Mouse (Mus musculus): ENCODE measurements around the gene Zfp652.

Zfp652 gene

GRCm38 (mm10) chr11:95833006-95833570 is 120.6 kb downstream of the Zfp652 start:
- DNase-seq, result peak in 1 of 2 experiments; percentile 29

GRCm38 (mm10) chr11:95833631-95834142 is 121.2 kb downstream of the Zfp652 start:
- DNase-seq, result peak in 1 of 2 experiments; percentile 44

- DNase-seq, result peak; percentile 54 to 79
Observed at GRCm38 (mm10) chr11:95834143-95834667, 121.7 kb downstream of the Zfp652 start.

- peak in 1 of 2 experiments; percentile 59 for DNase-seq
Observed at GRCm38 (mm10) chr11:95834742-95835710, 122.6 kb downstream of the Zfp652 start.

GRCm38 (mm10) chr11:95835832-95836231 is 123.4 kb downstream of the Zfp652 start:
- DNase-seq, result no peak

GRCm38 (mm10) chr11:95836433-95836832 is 124.0 kb downstream of the Zfp652 start:
- peak in 1 of 2 experiments; percentile 61 for DNase-seq

GRCm38 (mm10) chr11:95837059-95837458 is 124.6 kb downstream of the Zfp652 start, which contains the start of gene Gngt2:
Gngt2 (plus strand) TSS chr11:95837216.
- peak; percentile 95 to 98 for DNase-seq

GRCm38 (mm10) chr11:95838598-95838997 is 126.1 kb downstream of the Zfp652 start:
- DNase-seq, result peak in 1 of 2 experiments; percentile 22

GRCm38 (mm10) chr11:95838999-95839868 is 126.8 kb downstream of the Zfp652 start:
- DNase-seq, result peak in 1 of 2 experiments; percentile 30

GRCm38 (mm10) chr11:95840694-95841497 is 128.4 kb downstream of the Zfp652 start:
- no peak for DNase-seq

GRCm38 (mm10) chr11:95841498-95841830 is 129.0 kb downstream of the Zfp652 start:
- DNase-seq, result peak in 1 of 2 experiments; percentile 29

- DNase-seq, result peak; percentile 63 to 83
Observed at GRCm38 (mm10) chr11:95842074-95842681, 129.7 kb downstream of the Zfp652 start, which contains the start of gene Abi3. Abi3 (minus strand) TSS chr11:95842476.

GRCm38 (mm10) chr11:95842953-95843352 is 130.5 kb downstream of the Zfp652 start:
- peak; percentile 42 to 50 for DNase-seq

- peak; percentile 42 to 51 for DNase-seq
Observed at GRCm38 (mm10) chr11:95843421-95843950, 131.0 kb downstream of the Zfp652 start.

GRCm38 (mm10) chr11:95844935-95845334 is 132.5 kb downstream of the Zfp652 start:
- DNase-seq, result no peak

- no peak for DNase-seq
Observed at GRCm38 (mm10) chr11:95850898-95851297, 138.4 kb downstream of the Zfp652 start.

GRCm38 (mm10) chr11:95853684-95854083 is 141.2 kb downstream of the Zfp652 start:
- peak; percentile 79 to 90 for DNase-seq

- no peak for DNase-seq
Observed at GRCm38 (mm10) chr11:95857306-95857705, 144.8 kb downstream of the Zfp652 start.

- no peak for DNase-seq
Observed at GRCm38 (mm10) chr11:95857716-95858527, 145.4 kb downstream of the Zfp652 start.
